Mouse (Mus musculus) right cerebral cortex, adult 2 months (tissue): ENCODE results near the gene Cdipt.

ENCODE experiments used
- DNase-seq, 2 experiments: peaks; one replicate each; pipeline ENCODE4 v3.0.0; 2021 to 2022; ENCODE audit warnings: low spot score in 2 of 2

Cdipt gene

DNA sequence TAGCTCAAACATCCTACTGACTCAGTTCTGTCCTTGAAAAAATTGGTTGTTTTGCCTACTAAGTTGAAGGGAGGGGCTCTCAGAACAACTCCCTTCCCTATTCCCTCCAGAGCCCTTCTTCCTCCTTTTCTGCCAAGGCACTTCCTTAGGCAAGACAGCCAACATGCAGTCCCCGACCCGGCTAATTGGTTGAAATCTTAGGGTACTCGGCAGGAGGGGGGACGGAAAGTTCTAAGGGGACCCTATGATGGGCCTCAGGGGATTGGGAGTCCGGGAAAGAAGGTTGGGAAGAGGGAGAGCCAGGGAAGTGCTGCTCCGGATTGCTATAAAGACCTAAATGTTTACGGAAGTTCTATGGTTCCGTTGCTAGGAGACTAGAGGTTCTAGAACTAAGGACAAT is 221 bp upstream of the Cdipt start:
- no peak for DNase-seq

DNA sequence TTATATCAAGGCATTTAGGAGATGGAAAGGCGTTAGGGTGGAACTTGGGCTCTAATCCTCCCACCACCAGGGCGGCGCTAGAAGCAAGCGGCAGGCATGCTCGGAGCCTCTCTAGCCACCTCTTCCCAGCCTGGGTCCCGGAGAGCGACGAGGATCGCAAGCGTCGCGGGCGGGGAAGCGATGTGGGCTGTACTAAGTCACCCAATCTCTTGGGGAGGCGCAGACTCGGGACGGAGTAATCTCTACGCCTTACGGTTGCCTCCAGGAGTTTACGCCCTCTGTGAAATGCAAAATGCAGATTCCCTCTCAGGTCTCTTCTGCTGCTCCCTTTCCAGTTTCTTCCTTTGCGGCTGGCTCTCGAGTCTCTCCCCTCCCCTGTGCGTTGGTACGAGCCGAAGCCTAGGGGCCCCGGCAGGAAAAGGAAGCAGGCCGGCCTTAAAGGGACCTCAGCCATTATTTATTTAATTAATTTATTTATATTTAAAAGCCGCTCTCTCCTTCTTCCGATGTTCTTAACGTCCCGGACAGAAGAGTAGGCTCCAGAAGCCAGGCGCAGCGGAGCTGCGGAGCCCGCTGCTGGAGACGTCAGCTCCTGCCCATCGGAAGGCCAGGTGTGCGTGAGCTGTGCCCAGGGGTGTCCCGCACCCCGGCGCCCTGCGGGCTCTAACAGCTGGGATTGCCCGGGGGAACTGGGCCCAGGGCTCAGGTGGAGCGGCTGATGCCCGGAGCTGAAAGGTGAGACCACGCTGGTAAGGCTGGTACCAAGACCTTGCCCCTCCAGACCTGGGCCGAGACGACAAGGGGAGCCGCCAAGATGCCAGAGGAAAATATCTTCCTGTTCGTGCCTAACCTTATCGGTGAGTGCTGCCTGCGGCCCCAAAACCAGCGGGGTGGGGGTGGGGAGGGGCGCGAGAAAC is 494 bp downstream of the Cdipt start, which contains the start of gene Cdiptos:
TSS of gene Cdiptos (minus strand) at position 149 of the 917 bp plus-strand sequence.
- peak; percentile 96 to 98 for DNase-seq

DNA sequence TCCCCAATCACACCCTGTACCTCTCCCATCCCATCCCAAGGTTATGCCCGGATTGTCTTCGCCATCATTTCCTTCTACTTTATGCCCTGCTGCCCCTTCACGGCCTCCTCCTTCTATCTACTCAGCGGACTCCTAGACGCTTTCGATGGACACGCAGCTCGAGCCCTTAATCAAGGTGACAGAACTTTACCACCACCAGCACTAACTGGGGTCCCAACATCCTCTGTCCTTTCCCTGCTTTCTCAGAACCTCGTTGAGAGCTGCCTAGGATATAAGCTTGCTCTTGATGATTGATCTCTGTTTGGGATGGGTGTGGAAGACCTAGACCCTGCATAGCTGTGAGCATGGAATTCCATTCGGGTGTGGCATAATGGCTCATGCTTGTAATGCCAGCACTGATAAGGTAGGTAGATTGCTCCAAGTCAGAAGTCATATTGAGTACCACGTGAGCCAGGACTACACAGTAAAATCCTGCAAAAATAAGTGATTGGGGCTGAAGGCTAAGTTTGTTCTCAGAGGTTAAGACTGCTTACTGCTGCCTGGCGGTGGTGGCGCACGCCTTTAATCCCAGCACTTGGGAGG is 1.3 kb downstream of the Cdipt start:
- no peak for DNase-seq

DNA sequence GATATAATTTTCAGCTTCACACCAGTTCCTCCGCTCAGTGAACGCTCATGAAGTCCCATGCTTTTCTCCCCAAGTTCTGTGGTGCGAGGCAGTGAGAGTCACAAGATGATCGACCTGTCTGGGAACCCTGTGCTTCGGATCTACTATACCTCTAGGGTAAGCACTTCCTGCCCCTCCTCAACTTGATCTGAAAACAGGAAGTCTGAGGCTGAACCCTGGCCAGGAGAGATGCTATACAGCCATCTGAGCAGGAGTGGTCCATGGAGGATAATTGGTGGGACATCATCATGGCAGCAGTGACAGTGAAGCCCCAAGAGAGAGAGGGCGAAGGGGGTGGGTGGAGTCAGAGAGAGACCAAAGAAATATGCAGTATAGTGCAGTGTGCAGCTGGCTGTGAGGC is 3.1 kb downstream of the Cdipt start:
- DNase-seq, result no peak

DNA sequence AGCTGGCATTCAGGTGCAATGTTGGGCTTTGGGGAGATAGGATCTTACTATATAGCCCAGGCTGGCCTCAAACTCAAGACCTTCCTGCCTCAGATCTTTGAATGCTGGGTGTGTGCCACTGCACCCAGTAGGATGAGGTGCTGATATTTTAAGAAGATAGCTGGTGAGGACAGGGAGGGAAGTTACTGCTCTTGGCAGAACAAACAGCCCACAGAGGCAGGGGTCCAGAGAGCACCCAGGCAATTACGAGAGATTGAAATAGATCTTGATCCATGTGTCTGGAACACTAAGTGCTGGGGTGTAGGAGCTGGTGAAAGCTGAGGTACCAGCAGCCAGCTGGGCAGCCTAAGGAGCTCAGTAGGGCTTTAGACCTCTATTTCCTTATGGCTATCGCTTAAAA is 5.9 kb downstream of the Cdipt start:
- DNase-seq, result no peak

DNA sequence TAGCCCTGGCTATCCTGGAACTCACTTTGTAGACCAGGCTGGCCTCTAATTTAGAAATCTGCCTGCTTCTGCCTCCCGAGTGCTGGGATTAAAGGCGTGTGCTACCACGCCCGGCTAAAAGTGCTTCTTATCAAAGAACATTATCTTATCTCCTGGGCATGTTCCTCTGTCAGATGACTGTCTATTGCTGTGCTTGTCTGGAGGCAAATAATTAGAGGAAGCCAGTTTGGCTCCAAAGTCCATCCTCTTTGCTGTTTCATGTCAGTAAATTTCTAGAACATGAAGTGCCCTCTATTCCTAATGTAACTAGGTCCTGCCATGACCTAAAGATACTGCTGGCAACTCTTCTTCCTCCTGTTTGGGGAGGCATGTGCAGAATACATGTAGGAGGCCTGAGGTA is 6.3 kb downstream of the Cdipt start:
- no peak for DNase-seq

DNA sequence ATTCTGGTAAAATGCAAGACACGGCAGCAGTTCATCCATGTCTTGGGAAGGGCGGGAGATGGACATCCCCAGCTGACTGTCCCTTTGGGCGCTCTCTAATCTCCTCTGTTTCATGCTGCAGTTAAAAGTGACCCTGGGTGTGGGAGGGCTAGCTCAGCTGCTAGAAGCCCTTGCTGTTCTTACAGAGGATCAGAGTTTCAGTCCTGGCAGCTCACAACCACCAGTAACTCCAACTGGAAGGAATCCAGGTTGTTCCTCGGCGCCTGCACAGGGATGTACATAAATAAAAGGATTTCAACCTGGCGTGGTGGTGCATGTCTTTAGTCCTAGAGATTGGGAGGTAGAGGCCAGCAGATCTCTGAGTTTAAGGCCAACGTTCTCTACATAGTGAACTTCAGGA is 7.4 kb downstream of the Cdipt start:
- no peak for DNase-seq

DNA sequence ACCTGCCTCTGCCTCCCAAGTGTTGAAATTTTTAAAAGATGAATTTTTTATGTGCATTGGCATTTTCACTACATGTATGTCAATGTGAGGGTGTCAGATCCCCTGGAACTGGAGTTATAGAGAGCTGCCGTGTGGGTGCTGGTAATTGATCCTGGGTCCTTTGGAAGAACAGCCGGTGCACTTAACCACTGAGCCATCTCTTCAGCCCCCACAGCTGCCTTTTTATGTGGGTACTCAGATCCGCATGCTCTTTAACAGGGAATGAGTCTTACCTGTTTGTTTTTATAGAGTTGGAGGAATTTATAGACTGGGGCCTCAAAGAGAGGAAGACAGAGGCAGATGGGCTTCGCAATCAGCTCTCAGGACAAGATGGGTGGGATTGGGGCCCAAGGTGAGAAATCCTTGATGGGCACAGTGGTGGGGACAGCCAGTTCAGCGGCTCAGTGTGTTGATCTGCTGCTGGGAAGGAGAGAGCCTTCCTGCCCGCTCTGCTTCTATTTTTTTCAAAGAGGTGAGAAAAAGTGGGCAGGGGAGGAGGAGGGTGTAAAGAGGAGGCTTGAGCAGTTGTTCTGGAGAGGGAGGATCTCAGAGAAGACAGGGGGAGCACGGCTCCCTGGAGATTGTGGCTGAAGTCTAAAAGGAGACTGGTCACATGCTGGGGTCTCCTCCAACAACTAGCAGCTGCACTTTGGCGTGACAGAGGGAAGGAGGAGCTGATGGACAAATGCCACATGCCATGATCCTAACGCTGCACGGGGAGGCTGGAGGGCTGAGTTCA is 9.1 kb downstream of the Cdipt start:
- DNase-seq, result peak; percentile 51 to 52

DNA sequence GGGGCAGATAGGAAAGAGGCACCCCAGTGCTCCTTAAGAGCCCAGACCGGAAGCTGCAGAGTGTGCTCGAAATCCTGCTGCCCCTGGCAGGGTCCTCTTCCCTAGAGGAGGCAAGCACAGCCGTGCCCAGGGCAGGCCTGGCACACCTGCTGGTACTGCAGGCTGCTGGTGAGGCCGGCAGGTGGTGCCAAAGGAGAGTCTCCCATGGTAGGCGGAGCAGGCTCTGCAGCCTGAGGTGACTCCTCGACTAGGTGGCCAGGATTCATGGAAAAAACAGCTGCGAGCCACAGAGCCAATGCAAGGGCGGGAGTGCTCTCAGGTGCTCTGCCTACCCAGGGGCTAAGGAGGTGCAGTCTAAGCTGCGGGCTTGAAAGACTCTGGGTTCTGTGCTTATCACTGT is 10.6 kb downstream of the Cdipt start:
- peak in 1 of 2 experiments; percentile 41 for DNase-seq

DNA sequence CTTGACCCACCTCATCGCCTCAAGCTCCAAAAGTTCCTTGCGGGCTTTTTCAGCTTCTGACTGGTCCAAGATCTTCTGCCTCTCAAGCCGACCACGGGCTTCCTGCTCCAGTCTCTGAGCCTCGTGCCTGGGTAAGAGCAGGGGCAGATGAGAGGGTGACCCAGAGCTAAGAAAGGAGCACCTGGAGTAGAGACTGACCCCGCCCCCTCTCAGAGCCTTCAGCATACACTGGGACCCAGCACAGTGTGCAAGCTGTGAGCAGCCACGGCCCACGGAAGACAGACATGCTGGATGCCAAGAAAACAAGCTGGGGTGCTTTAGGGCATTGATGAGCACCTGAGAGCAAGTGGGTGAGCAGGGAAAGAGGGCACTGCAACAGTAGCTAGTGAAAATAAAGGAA is 13.1 kb downstream of the Cdipt start:
- DNase-seq, result no peak

DNA sequence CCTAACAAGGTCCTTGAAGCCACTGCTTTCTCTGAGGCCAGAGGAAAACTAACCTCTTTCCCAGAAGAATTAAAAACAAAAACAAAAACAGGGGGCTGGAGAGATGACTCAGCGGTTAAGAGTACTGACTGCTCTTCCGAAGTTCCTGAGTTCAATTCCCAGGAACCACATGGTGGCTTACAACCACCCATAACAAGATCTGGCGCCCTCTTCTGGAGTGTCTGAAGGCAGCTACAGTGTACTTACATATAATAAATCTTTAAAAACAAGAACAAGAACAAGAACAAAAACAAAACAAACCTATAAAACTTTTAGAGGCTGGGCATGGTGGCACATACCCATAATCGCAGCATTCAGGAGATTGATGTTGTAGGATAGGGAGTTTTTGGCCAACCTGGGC is 20.7 kb downstream of the Cdipt start:
- DNase-seq, result no peak

DNA sequence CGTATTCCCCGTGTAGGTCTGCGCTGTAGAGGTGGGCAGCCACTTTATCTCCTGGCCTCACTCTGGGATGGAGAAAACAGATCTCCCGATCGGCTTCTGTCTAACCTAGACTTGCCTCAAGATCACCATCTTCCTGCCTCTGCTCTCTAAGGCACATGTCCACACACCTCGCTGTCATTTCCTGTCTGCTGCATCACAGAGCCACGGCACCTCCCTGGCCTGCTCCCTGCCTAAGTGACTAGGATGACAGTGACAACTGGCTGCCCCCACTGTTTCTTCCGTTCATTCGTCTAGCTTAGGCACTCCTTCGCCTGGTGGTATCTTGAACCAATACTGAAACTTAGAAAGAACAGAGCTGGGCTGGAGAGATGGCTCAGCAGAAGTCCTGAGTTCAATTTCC is 23.9 kb downstream of the Cdipt start:
- DNase-seq, result no peak

DNA sequence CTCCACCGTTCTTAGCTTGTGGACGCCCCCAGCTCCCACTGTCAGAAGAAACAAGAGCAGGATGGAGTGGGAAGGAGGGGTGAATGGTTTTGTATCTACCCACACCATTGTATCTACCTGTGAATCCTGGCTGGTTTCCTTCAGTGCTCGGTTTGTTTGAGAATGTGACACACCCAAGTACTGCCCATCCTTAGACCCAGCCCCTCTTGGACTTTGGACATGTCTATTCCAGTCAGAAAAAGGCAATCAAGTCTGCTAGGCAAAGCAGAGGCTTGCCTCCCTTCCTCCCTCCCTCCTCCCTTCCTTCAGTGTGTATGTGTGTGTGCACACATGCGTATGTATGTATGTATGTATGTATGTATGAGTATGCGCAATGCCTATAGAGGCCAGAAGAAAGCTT is 27.9 kb downstream of the Cdipt start:
- DNase-seq, result no peak

DNA sequence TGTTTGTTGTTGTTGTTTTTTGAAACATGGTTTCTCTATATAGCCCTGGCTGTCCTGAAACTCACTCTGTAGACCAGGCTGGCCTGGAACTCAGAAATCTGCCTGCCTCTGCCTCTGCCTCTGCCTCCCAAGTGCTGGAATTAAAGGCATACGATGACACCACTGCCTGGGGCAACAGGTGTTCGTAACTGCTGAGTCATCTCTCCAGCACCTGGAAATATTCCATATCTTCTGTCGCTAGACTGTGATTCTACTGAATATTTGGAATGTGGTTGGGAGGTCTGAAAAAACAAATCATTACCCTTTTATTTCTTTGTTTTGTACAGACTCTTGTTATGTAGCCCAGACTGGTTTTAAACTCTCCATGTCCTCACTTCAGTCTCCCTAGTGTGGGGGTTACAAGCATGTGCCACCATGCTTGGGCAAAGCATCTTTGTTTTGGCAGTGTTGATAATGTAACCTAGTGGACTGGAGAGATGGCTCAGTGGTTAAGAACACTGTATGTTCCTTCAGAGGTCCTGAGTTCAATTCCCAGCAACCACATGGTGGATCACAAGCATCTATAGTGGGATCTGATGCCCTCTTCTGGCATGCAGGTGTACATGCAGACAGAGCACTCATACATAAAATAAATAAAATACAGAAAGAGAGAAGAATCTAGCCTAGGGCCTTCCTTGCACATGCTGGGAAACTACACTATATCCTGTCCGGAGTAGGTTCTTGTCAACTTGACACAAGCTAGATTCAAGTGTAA is 28.6 kb downstream of the Cdipt start:
- DNase-seq, result no peak

DNA sequence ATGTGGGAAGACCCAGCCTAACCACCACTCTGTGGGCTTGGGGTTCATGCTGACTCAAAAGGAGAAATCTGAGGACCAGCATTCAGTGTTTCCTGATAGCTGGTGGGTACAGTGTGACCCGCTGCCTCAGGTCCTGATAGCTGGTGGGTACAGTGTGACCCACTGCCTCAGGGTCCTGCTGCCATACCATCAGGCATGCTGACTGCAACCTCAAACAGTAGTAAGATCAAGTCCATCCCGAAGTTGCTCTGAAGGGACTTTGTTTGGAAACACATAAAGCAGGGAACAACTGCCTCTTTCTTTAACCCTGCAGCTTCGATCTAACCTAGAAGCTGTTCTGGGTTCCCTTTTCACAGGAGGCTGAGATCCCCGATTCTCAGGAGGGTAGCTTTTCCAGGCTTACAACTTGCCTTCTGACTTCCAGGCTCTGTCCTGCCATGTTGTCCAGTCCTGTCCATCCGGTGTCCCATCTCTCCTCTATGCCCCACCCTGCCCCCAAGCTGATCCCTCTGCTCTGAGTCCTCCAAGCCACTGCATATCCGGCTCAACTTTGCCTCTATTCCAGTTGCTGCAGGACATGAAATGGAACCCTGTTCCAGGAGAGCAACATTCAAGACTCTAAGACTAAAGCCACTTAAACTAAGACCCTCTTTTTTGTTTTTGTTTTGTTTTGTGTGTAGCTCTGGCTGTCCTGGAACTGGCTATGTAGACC is 31.8 kb downstream of the Cdipt start:
- DNase-seq, result no peak

DNA sequence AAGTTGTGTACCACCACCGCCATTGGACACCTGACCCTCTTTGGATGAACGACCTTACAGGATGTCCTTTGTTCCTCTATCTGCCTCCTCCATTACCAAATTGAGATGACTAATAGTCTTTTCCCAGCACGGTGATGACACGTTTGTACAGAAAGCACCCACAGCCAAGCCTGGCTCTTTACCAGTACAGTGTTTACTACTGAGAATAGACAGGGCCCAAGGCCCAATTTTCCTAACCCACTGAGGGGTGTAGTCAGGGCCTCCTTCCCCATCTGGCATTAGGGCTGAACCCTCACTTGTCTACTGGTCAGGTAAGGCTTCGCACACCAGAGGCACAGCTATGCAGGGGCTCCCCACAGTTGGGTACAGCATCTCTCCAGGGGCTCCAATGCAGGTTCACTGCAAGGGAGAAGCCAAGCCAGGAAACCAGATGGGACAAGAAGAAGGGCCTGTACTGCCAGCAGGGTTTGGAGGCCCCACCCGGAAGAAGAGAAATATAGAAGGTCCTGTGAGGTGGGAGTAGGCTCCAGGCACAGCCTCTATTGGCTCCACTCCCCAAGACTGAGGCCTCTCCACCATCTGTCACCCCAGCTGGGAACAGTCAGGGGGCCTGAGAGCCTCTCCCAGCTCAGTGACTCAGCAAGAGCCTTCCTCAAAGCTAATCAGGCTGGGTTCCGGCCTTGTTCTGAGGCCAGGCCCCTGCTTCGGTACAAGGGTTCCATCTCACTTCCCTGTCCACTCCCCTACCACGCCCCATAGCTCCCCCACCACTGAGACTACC is 32.7 kb downstream of the Cdipt start:
- peak; percentile 74 to 79 for DNase-seq

DNA sequence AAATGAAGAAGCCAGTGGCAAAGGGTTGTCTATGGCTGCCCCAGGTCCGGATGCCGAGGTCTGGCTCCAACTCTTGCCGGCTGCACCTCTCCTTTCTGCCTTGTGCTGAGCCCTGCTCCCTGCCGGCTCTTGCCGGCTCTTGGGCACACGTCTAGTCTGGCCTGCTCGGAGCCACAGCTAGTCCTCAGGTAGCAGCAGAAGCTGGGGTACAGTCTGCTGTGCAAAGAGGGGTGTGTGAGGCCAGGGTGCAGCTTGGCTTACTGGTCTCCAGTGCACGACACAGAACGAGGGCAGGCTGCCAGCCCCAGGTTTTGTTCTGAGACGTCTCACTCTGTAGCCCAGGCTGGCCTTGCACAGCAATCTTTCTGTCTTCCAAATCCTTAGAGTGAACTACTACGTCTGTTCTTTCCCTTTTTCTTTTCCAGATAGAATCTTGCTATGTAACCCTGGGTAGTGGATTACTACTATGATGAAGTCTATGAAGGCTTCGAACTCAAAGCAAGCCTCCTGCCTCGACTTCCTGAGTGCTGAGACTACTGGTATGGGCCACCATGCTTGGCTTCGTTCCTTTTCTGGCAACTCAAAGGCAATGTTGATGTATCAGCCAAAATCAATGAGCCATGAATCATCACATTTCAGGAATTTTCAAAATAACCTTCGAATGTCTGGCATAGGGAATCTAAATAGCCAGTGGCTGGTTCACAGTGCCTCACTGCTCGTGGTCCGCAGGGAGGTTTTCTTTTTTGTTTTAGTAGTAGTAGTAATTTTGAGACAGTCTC is 33.8 kb downstream of the Cdipt start:
- DNase-seq, result no peak

DNA sequence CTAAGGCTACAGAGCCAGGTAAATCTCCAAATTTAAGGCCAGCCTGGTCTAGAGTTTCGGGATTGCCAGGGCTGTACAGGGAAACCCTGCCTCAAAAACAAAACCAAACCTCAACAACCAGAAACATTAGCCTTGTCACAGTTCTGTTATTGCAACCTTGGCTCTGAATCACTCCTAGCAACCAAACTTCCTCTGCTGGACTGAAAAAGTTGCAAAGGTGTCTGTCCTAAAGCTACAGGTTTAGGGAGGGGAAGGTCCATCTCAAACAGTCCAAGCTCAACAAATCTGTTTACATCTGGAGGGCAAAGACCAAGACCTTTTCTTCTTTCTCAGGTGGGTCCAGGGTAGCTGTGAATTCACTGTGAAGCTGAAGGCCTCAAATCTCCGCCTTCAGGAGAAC is 35.3 kb downstream of the Cdipt start:
- DNase-seq, result no peak

DNA sequence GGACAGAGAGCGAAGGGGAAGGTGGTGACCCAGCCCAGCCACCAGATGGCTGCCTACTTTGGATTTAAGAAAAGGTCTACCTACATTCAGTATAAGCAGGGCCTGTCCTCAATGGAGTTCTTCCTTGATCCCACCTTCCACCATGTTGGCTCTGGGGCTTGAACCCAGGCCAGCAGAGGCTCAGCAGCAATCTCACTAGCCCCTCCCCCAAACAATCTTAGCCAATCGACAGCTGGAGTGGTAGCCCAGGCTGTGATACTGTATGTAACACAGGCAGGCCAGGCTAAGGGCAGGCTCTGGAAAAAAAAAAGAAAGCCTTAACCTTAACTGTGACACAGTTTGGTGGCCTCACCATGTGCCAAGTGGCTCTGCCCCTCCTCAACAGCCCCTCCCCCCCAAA is 36.0 kb downstream of the Cdipt start:
- DNase-seq, result no peak

DNA sequence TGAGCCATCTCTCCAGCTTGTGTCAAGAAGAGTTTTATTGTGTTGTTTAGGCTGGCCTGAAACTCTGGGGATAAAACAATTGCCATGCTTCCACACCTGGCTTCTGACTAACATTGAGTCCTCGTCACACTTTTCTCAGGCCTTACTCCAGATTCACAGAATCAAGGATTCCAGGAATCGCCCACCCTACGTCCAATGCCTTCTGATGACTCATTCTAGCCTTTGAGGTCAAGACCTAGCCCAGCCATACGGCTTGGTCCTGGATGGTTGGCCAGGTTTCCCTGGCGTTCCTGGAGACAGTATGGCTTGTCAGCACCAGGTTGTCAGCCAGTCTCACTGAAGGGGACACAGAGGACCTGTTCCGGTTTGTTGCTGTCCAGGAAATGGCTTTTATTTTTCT is 36.7 kb downstream of the Cdipt start:
- DNase-seq, result no peak
